Mouse (Mus musculus) adrenal gland, postnatal 36 days (tissue): ENCODE measurements around the gene Slc36a1. TPM values are rescaled to one million over a fixed set of nuclear protein-coding genes. Genes with fewer than 3 reads are reported as not detected.
A peak's percentile ranks its signal among the peaks of the same experiment; 100 is the strongest.

Experiments
- DNase-seq, 2 experiments: peaks; one replicate each; pipeline ENCODE4 v3.0.0; 2021; ENCODE audit warnings: mixed read lengths in 1 of 2
- long read RNA-seq, 2 experiments: library from polyadenylated mRNA; stranded (forward); transcript quantifications; one replicate each; pipeline ENCODE4 v2.0.0; 2021; ENCODE audit warnings: borderline sequencing depth in 2 of 2
- total RNA-seq, 2 experiments: library from RNA; stranded (reverse); gene quantifications; 2 replicates each; pipeline ENCODE4 v1.2.3; 2021

Gene Slc36a1
- total RNA-seq = 10 to 100 TPM; 14.5 to 18.4 TPM
- long read RNA-seq, experiment 1, partial matches to known transcripts = 0 of 3 reads
- long read RNA-seq, experiment 1, other reads (novel, unspliced or antisense) = 3 of 3 reads
- long read RNA-seq, experiment 2, partial matches to known transcripts = 0 of 4 reads
- long read RNA-seq, experiment 2, other reads (novel, unspliced or antisense) = 4 of 4 reads

DNA sequence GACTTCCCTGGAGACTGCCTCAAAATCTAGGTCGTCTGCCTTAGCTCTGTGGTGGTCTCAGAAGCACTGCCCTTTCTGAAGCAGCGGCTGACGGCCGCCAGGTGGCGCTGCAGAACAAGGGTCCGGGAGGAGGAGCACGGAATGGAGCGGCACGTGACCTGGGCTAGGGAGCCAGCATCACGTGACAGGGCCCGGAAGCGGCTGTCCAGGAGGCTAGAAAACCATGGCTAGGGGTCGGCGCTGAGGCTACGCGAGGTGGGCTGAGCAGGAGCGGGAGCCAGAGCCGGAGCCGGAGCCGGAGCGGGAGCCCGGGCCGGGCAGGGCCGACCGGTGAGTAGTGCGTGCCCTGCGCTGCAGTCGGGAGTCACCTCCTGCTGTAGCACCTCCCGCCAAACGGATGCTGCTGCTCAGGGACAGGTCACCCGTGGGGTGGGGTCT is at the start of gene Slc36a1:
Slc36a1 (plus strand) TSS at position 192 of the 438 bp plus-strand sequence.
- peak; percentile 97 to 98 for DNase-seq

DNA sequence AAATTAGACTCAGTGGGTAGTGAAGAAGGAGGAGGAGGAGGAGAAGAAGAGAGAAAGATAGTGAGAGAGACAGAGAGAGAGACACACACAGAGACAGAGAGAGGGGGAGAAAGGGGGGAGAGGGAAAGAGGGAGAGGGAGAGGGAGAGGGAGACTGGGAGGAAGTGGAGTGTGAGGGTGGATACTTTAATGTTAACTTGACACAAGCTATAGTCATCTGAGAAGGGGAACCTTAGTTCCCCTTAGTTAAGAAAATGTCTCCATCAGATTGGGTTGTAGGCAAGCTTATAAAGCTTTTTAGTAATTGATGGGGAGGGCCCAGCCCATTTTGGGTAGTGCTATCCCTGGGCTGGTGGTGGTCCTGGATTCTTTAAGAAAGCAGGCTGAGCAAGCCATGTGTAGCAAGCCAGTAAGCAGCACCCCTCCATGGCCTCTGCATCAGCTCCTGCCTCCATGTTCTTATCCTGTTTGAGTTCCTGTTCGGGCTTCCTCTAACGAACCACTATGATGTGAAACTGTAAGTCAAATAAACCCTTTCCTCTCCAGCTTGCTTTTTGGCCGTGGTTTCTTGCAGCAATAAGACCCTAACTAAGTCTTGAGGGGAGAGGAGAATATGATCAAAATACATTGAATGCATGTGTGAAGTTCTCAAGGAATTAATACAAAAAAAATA is 49.6 kb upstream of the Slc36a1 start:
- no peak for DNase-seq

DNA sequence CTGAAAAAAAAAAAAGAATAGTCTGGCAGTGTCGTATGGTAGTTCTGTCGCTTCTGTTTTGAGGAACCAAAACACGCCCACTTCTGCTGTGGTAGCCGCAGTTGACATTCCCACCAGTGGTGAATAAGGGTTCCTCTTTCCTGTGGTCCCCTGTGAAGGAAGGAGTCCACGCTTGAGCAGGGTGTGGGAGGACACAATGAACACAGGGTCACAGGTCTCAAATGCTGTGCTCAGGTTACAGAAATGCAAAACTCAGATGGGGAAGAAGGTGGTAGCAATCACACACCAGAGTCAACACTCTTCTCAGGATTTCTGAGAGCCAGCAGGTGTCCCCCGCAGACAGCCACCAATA is 49.1 kb upstream of the Slc36a1 start:
- no peak for DNase-seq

GRCm38 (mm10) chr11:55158785-55159359 is 45.3 kb upstream of the Slc36a1 start:
- peak; percentile 85 to 86 for DNase-seq

DNA sequence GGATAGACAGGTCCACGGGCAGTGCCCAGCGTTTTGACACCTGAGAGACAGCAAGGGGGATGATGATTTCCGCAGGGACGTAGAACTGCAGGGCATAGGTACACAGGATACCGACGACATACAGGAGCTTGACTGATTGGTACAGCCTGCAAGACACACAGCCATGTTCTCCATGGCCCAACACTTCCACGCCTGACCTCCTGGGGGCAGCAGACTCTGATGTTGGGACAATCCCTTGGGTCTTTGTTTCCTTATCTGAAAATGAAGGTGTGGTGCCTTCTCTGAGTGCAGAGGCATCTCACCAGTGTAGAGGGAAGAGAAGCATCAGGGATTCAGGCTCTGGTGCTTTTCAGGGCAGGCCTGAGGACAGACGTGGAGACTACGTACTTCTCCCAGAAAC is 41.5 kb upstream of the Slc36a1 start:
- DNase-seq = peak; percentile 72 to 75

DNA sequence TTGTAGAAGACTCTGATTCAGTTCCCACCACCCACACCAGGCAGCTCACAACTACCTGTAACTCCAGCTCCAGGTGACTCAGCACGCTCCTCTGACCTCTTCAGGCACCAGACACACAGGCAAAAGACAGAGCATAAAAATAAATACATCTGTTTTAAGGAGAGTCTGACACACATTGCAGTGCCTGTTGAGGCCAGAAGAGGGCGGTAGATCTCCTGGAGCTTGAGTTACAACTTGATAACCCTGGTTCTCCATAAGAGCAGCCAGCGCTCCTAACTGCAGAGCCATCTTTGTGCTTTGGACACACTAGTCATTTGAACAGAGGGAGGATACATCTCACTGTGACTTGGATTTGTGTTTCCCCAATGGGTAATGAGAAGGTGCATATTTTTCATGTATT is 39.4 kb upstream of the Slc36a1 start:
- DNase-seq = peak; percentile 54 to 64

GRCm38 (mm10) chr11:55165748-55166147 is 38.4 kb upstream of the Slc36a1 start:
- no peak for DNase-seq

DNA sequence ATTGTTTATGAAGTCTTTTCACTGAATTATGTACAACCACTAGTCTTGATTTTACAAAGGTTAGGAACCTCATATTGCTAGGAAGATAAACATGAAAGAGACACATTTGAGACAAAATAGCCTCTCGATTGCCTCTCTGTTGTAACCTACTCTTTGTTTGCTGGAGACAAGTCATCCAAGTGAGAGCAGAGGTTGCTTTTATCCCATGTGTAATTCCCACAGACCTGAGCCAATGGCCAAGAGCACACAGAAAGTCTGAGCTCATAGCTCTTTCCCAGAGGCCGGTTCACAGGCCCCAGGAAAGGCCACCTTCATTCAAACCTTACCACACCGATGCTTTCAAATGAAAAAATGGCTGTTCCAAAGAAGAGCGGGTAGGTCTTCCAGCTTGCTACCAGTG is 35.6 kb upstream of the Slc36a1 start:
- DNase-seq = no peak

DNA sequence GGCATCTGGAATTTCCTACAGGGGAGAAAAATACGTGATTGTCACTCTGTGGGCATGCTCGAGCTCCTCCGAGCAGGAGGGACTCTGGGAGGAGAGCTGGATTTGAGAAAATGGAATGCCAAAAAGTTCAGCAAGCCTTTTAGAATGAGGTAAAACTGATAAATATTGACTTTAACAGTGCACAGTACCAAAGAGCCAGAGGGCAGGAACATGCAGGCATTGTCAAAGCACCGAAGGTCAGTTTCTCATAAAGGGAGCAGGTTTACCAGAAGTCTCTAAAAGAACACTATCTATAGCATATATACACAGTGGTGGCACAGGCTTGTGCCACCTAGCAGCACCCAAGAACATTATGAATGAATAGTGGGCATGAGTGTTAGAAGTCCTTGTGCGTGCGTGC is 35.2 kb upstream of the Slc36a1 start:
- no peak for DNase-seq

DNA sequence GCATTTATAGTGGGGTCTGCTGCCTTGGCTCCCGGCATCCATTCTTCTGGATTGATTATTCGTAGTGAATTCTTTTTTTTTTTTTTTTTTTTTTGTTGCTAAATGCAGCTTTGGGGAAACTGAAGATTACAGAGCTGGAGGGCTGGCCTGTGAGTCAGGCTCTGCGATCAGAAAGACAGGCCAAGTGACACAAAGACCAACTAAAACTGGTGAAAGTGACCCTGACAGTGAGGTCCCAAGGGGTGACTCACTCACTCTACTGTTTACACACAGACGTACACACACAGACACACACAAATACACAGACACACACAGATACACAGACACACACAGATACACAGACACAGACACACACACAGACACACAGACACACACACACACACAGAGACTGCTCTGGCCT is 33.6 kb upstream of the Slc36a1 start:
- DNase-seq = peak; percentile 33 to 39

DNA sequence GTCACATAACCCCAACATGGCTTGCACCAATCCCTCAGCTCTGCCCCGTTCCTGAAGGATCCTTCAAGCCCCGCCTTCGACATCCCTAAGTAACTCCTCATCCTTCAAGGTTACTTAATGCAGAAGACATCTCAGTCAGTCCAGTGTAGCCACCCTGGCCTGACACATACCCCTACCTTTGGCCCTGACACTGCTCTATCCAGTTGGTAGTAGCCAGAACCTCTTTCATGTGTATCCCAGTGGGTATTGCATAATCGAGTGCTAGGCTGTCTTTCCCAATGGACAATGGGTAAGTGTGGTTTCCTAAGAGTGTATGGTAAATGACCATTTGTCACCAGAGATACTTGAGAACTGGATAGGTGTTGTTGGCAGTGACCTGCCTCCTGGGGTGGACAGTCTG is 25.3 kb upstream of the Slc36a1 start:
- DNase-seq = no peak

DNA sequence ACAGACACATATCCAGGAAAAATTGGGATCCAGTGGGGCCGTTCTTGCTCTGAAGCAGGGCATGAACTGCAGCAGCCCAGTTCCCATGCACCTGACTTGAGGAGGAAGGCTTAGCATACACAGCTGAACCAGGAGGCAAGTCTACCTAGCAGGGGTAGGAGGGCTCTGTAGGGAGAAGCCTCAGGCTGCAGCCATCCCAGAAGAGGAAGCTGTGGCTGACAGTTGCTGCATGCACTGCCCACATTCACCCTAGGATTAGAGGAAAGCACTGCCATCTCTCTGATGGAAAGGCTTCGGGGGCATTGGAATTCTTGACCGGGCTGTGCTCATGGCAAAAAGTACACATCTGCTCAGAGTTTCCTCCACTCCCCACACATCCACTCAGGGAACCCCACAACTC is 24.3 kb upstream of the Slc36a1 start:
- DNase-seq = no peak

DNA sequence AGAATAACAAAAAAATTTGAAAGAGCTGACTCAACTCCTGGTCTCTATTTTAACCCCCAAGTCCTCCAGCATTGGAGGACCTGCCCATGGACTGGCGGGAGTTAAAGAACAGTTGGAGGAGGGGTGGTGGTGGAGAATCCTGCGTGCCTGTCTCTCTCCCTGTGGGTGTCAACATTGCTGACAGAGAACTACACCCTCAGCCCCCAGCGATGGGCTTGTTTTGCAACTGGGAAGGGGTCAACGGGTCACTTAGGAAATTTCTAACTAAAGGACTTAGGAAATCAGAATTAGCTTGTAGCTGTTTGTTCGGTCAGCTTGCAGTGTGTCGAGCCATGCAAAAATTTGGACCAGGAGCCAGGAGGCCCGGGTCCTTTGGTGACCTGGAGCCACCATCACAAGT is 21.0 kb upstream of the Slc36a1 start:
- peak in 1 of 2 experiments; percentile 27 for DNase-seq

GRCm38 (mm10) chr11:55184246-55184645 is 19.9 kb upstream of the Slc36a1 start:
- no peak for DNase-seq

DNA sequence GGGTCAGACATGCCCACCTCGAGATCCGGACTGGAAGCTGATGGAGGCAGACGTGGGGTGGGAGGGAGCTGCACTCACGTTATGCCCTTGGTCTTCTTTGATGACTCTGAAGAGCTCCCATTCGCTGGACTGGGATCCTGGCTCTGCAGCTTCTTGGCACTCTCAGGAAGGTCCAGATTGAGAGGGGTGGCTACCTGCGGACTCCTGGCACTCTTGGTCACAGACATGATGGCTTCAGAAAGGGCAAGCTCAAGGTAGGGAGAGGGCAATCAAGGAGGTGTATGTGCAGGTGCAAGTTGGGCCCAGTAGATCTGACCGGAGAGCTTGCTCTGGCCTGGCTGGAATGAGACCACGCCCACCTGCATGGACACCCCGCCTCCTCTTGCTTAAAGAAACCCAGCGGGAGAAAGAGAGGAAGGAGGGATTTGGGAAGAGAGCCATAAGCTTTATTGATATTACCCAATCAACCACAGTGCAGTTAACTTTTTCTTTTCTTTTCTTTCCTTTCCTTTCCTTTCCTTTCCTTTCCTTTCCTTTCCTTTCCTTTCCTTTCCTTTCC is 19.3 kb upstream of the Slc36a1 start, which contains the start of gene Slc36a2:
Slc36a2 (minus strand) TSS at position 345 of the 559 bp plus-strand sequence.
- DNase-seq = peak; percentile 59 to 62

GRCm38 (mm10) chr11:55187292-55187691 is 16.9 kb upstream of the Slc36a1 start:
- DNase-seq = peak in 1 of 2 experiments; percentile 47

DNA sequence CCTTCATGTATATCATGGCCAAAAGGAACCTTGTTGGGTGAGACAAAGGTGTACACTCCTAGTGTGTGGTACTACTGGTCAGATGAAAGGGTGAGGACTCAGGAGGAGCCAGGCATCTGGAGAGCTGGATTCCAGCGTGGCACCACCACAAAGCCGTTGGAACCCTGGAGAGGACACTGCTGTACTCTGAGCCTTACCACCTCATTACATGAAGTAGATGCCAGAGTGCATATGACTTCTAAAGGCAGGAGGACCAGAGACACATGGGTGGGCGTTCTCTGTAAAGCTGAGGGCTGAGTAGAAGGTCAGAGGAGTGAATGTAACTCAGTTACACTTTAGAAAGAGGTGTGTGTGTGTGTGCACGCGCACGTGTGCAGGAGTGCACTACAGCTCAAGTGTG is 16.4 kb upstream of the Slc36a1 start:
- DNase-seq = no peak

DNA sequence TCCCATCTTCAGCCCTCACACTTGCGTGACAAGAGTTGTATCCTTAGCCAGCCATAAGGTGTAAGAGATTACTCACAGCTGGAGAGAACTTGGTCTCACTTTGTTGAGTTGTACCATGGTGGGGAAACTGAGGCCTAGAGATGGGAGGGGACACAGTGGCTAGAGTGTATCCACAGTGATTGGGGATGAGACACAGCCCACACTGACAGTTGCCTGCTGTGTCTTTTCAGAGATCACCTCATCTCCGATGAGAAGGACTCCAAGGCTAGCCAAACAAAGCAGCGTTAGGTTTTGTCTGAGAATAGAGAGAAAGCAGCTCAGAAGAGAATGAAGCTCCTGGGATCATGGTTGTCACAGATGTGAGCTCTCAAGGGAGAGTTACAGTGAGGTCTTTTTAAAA is 13.9 kb upstream of the Slc36a1 start:
- no peak for DNase-seq

DNA sequence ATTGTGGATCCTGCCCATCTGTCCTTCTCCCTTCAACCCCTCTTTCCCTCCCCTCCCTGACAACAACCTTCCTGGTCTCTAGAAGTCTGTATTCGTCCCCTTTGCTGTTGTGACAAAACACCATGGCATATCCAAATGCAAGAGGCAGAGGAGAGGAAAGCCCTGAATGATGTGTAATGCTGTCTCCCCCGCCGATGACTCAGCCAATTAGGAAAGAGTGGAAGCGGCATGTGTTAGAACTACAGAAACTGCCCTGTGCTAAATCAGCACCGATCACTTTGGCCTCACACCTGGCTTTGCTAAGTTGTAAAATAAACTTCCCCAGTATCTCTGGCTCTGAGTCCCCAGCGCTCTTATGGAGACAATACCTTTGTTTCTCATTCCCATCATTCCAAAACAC is 7.1 kb upstream of the Slc36a1 start:
- DNase-seq = no peak

- no peak for DNase-seq
Observed at GRCm38 (mm10) chr11:55197740-55198510, 6.2 kb upstream of the Slc36a1 start.

GRCm38 (mm10) chr11:55204602-55205001 is 452 bp downstream of the Slc36a1 start:
- DNase-seq = peak; percentile 42 to 45

DNA sequence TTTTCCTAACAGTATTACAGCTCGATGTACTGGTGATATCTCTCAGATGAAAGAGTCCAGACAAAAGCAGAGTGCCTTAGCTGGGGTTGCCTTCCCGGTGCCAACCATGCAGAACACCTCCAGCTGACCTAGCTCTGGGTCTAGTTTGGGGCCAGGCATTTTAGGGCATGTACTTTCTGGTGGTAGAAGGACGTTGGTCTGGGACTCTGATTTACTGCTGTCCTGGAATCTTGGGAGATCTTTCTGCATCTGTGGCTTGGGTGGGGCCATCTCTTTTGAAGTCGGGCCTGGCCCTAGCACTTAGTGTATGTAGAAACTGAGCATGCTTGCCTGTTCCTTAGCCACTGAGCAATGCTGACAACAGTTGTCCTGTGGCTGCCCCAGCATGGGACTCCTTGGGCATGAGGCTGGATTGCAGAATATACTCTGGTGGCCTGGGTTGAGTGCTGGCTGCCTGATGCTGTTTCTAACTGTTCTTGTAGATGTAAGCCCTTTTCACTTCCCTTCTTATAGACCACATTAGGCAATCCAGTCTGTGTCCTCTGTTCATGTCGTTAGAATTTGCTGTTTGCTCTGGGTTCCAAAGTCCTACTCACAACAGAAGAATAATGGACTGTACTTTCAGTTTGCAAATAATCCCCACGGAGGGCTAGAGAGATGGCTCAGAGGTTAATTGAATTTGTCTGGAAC is 4.0 kb downstream of the Slc36a1 start:
- no peak for DNase-seq
